Mouse (Mus musculus) kidney, adult 18-20 months (tissue): ENCODE measurements around the gene Dennd6a.
A peak's percentile ranks its signal among the peaks of the same experiment; 100 is the strongest.

Experiments used
- DNase-seq: peaks from one replicate; pipeline ENCODE4 v3.0.0; 2021

Gene Dennd6a

GRCm38 (mm10) chr14:26576255-26576780, 2.7 kb downstream of the Dennd6a start:
- no peak for DNase-seq

- DNase-seq = peak; percentile 13
Observed at GRCm38 (mm10) chr14:26578791-26579191, 5.1 kb downstream of the Dennd6a start.

GRCm38 (mm10) chr14:26579346-26580343, 6.0 kb downstream of the Dennd6a start:
- DNase-seq = peak; percentile 89

GRCm38 (mm10) chr14:26583645-26584044, 10.0 kb downstream of the Dennd6a start:
- no peak for DNase-seq

- no peak for DNase-seq
Observed at GRCm38 (mm10) chr14:26587116-26587515, 13.5 kb downstream of the Dennd6a start.

GRCm38 (mm10) chr14:26591353-26591752, 17.7 kb downstream of the Dennd6a start:
- DNase-seq = no peak

GRCm38 (mm10) chr14:26593281-26593895, 19.7 kb downstream of the Dennd6a start:
- DNase-seq = no peak

- no peak for DNase-seq
Observed at GRCm38 (mm10) chr14:26595167-26595566, 21.5 kb downstream of the Dennd6a start.

- DNase-seq = no peak
Observed at GRCm38 (mm10) chr14:26595695-26596365, 22.2 kb downstream of the Dennd6a start.

GRCm38 (mm10) chr14:26605354-26605753, 31.7 kb downstream of the Dennd6a start:
- DNase-seq = no peak

GRCm38 (mm10) chr14:26609674-26610073, 36.0 kb downstream of the Dennd6a start:
- no peak for DNase-seq

- no peak for DNase-seq
Observed at GRCm38 (mm10) chr14:26610689-26611088, 37.0 kb downstream of the Dennd6a start.

GRCm38 (mm10) chr14:26625301-26625700, 51.6 kb downstream of the Dennd6a start:
- no peak for DNase-seq

- DNase-seq = no peak
Observed at GRCm38 (mm10) chr14:26626605-26627140, 53.0 kb downstream of the Dennd6a start.

GRCm38 (mm10) chr14:26637025-26637850, 63.6 kb downstream of the Dennd6a start:
- DNase-seq = peak; percentile 43

- DNase-seq = peak; percentile 97
Observed at GRCm38 (mm10) chr14:26637851-26638707, 64.4 kb downstream of the Dennd6a start, which contains the start of gene Arf4. Gene Arf4, plus strand, starts transcription at chr14:26638074.

- DNase-seq = peak; percentile 73
Observed at GRCm38 (mm10) chr14:26638708-26639084, 65.0 kb downstream of the Dennd6a start.

GRCm38 (mm10) chr14:26639251-26639650, 65.6 kb downstream of the Dennd6a start:
- no peak for DNase-seq

- DNase-seq = no peak
Observed at GRCm38 (mm10) chr14:26639961-26640360, 66.3 kb downstream of the Dennd6a start.

GRCm38 (mm10) chr14:26643006-26643624, 69.5 kb downstream of the Dennd6a start:
- DNase-seq = no peak
